Mouse (Mus musculus) large intestine, adult 2 months (tissue): ENCODE measurements at regions not wholly inside any gene's neighbourhood (a gene's known extent, or its start where the extent isn't known, plus 50 kb on each side); places are given as distances from the start of the nearest gene placed in this dataset.
"Not testable (repeated sequence)": the region's sequence is repeated elsewhere in the genome, so short reads cannot be mapped to it uniquely, and the experiment has no call there.

Experiments used
- DNase-seq: peaks from one replicate; pipeline ENCODE4 v3.0.0-alpha.2; 2012; ENCODE audit warnings: low read depth, low spot score
- WGBS: fragments of 180-500 bp; shearing (Covaris S2); methylation state at CpG from one replicate; pipeline ENCODE4 v1.1.7; 2018; 5-methylcytosine and 5-hydroxymethylcytosine counted together

DNA sequence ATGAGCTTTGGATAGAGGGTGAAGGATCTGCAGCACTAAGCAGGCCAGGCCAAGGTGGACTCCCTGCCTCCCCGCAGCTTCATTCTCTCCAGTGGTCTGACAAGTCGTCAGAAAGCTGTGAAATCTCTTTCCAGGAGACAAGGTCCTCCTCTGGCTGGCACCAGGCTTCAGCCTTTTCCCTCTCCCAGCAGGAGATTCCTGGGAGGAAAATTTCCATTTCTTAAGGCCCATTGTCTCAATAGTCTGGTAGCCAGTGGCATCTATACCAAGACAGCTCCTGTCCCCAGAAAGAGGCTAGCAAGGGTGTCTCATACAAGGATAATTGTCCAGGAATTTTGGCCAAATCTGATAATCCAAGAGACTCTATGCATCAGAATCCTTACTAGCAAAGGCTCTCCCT is 133.0 kb upstream of the Bcor start:
- WGBS, result 62% methylated on average over 2 of the region's 2 CpGs
- DNase-seq, result no peak

GRCm38 (mm10) chrX:12294452-12294851 is 134.3 kb upstream of the Bcor start:
- no peak for DNase-seq
- 76% methylated on average over 9 of the region's 9 CpGs for whole genome bisulfite sequencing

DNA sequence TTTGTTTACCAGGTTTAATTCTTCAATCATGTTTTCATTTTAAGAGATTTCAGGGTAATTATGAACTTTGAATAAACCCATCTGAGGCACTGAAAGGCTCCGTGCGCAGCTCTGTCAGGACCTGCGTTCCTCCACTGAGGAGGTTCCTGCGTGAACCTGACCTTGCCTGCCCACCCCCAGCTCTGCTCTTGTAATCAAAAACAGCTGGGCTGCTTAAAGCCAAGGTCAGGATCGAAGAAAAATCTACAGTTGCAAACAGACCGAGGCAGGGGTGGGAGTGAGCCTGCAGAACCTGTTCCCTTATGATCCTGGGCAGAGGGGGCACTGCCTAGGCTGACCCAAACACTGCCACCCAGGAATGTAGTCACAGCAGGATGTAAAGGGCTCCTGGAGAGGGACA is 134.8 kb upstream of the Bcor start:
- WGBS, result 55% methylated on average over 6 of the region's 6 CpGs
- no peak for DNase-seq

GRCm38 (mm10) chrX:12296264-12297053 is 136.3 kb upstream of the Bcor start:
- 83% methylated on average over 9 of the region's 9 CpGs for WGBS

DNA sequence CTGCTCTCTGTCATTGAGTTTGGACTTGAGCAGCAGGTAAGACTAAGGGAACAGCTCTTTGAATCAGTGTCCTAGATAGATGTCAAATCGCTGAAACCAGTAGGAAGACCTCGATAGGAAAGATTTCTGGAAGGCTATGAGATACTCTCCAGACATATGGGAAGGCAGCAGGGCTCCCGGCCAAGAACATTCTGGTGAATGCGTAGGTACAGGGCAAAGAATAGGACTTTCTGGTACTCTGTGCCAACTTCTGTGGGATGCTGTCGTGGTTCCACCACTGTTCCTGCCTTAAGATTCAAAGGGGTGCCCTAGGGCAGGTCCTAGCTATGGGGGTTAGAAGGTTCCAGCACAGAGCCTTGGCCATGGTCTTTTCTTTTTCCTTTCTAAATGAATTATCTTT is 138.5 kb upstream of the Bcor start:
- 84% methylated on average over 5 of the region's 5 CpGs for WGBS
- no peak for DNase-seq

More at GRCm38 (mm10) chrX:12296264-12297053, 136.3 kb upstream of the Bcor start:
- no peak for DNase-seq

DNA sequence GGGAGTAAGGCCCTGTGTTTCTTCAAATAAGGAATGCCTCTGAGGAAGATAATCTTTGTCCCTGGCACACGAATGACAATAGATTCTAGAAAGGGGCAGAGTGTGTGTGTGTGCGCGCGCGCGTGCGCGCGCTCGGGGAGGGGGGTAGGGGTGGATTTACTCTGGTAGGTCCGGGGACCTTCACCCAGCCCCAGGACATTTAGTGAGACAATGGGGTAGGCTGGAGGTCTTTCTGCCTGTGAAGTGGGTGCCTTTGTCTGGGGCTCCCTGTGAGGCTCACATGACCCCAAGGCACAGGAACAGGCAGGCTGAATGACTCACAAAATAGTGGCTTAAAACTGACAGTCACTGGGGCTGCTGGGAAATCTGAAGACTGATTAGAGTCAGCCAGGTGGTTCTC is 139.1 kb upstream of the Bcor start:
- DNase-seq, result no peak
- WGBS, result 89% methylated on average over 11 of the region's 11 CpGs

DNA sequence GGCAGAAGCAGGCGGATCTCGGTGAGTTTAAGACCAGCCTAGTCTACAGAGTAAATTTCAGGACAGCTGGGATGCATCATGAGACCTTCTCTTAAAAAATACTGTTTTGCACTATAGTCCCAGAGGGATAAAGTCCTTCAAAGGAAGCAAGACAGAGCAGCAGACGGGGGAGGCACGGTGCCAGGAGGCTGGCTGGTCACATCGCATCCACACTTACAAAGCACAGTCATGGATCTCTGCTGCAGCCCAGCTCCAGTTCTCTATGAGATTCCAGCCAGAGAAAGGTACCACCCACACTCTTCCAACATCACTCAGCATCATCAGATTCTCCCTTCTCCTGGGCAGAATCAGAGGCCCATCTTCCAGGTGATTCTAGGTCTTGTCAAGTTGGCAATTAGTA is 144.5 kb upstream of the Bcor start:
- DNase-seq, result no peak
- WGBS, result 61% methylated on average over 5 of the region's 5 CpGs

DNA sequence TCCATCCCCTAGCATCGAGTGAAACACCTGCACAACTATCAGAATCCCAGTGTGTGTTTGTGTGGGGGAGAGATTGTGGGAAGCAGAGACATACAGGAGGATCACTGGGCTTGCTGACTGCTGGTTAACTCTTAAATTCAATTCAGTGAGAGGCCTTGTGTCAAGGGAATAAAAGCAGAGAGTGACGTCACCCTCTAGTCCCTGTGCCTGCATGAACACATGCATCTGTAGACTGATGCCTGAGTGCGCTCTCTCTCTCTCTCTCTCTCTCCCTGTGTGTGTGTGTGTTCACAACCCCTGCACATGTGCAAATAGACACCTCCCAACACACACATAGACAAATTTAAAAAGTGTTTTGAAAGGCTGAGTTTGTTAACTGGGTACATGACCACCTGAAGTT is 146.8 kb upstream of the Bcor start:
- 80% methylated on average over 3 of the region's 3 CpGs for WGBS
- DNase-seq, result no peak

GRCm38 (mm10) chrX:12312534-12312933 is 152.4 kb upstream of the Bcor start:
- no peak for DNase-seq
- 44% methylated on average over 5 of the region's 5 CpGs for WGBS

DNA sequence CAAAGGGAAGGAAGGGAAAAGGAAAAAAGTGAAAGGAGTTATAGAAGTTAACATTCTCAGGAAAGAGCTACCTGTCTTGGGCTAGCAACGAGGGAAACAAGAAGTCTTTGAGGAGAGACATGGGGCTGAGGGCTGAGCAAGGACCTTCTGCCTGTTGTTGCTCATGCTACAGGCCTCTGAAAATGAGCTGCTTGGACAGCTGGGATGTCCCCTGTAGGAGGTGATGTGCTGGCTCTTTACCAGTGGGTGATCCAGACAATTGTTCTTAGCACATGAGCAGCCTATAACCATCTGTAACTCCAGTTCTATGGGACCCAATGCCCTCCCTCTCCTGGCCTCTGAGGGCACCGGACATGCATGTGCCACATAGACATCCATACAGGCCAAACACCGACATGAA is 155.5 kb upstream of the Bcor start:
- no peak for DNase-seq
- 79% methylated on average over 3 of the region's 3 CpGs for WGBS

DNA sequence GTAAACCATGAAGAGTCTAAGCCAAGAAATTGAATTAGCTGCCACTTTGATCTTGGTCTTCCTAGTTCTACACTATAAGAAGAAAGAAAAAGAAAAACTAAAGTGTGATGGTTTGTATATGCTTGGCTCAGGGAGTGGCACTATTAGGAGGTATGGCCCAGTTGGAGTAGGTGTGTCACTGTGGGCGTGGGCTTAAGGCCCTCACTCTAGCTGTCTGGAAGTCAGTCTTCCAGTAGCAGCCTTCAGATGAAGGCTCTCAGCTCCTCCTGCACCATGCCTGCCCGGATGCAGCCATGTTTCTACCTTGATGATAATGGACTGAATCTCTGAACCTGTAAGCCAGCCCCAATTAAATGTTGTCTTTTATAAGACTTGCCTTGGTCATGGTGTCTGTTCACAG is 157.3 kb upstream of the Bcor start:
- not testable (repeated sequence) for DNase-seq

DNA sequence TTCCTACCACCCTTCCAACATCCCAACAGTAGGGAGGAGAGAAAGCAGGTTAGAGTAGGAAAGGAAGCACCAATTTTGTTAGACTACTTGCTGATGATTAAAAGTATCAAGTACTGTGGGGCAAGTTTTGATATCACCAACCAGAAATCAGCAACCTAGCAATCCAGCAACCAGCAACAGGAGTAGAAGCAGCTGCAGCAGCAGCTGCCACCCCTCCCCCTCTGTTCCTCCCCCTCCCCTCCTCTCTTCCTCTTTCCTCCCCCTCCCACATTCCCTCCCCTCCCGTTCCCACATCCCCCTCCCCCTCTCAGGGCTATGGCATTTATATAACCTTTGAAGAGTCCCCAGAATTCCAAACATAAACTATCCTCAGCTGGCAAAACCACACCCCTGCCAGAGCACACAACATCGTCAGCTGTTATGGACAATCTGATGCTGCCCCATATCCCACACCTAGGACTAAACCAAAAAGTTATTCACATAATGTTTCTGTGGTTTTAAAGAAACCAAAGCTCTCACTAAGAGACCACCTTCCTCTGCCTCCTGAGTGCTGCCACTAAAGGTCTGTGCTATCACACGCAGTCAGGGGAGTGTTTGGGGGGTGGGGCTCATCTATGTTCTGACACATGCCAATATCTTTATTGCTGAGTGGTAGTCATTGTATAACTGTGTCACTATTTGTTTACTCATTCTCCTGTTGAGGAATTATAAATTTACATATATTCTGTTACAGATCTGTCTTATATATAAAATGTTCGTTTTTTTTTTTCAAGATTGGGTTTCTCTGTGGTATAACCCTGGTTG is 158.9 kb upstream of the Bcor start:
- WGBS, result 32% methylated on average over 3 of the region's 4 CpGs
- DNase-seq, result no peak

More for the DNA sequence above, 157.3 kb upstream of the Bcor start:
- WGBS, result 86% methylated on average over 2 of the region's 2 CpGs

DNA sequence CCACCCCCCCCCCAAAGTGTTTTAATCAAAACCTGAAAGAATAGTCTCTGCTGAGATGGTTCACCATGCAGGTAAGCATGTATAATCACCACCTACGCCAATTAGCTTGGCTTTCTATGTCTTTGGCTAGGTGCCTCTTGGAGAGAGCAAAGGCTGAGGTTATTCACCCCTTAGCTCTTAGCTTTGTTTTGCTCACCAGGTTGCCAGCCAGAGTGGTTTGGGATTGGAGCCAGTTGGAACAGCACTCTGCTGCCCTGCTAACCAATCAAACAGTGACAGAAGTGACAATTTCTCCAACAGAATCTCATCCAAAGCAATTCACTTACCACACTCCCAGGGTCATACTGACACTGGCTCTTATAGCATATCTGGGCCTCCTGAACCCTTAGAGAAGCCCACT is 162.3 kb upstream of the Bcor start:
- WGBS, result 52% methylated on average over 1 of the region's 1 CpGs
- DNase-seq, result no peak

- 57% methylated on average over 3 of the region's 3 CpGs for WGBS
- no peak for DNase-seq
Observed at GRCm38 (mm10) chrX:12323268-12323667, 163.1 kb upstream of the Bcor start.

- WGBS, result 36% methylated on average over 6 of the region's 6 CpGs
- no peak for DNase-seq
Observed at GRCm38 (mm10) chrX:12323812-12324211, 163.7 kb upstream of the Bcor start.

- DNase-seq, result no peak
Observed at GRCm38 (mm10) chrX:12327464-12327863, 167.3 kb upstream of the Bcor start.

DNA sequence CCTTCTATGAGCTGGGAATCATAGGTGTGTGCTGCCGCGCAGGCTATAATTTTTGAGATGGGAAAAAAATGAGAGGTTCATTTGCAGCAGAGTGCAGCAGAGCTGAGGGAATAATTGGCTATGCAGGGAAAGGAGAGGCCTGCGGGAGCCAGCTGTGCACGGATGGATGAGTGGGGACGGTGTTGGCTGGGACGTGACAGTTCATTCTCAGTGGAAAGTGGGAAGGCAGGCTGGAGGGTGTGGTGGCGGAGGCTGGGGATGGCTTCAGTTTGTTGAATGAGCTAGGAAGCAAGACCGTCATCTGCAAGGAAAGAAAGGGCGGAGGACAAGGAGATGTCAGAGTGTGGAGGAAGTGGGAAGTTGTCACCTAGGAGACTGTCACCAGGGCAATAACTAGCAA is 180.4 kb upstream of the Bcor start:
- WGBS, result 80% methylated on average over 9 of the region's 9 CpGs
- DNase-seq, result no peak

More at GRCm38 (mm10) chrX:12327464-12327863, 167.3 kb upstream of the Bcor start:
- WGBS, result 47% methylated on average over 4 of the region's 4 CpGs

DNA sequence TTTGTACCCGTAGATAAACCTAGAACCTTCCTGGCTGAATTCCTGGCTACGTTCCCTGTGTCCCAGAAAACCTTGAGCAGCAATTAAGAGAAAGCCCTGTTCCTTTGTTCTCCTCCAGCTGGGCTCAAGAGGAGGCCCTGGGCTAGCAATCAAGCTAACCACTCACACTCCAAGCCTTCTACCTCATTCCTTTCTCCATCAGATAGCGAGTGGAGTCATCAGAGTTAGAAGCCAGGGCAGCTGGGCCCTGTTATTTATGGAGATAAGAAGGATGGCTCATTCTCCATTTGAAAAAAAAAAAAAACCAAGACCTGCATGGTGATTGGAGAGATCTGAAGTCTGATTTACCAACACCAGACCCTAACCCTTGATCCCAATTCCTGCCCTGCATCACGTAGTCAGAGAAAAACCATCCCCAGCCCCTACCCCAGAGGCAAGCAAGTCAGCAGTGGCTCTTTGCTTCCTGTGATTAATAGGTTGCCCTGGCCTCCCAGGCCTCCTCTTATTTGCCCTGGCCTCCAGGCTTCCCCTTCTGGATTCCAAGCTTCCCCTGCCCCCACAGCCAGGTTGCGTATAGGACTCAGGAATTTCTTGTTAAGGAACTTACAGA is 181.3 kb upstream of the Bcor start:
- no peak for DNase-seq
- WGBS, result 79% methylated on average over 5 of the region's 5 CpGs

- 58% methylated on average over 12 of the region's 12 CpGs for WGBS
Observed at GRCm38 (mm10) chrX:12344805-12345555, 184.8 kb upstream of the Bcor start.

DNA sequence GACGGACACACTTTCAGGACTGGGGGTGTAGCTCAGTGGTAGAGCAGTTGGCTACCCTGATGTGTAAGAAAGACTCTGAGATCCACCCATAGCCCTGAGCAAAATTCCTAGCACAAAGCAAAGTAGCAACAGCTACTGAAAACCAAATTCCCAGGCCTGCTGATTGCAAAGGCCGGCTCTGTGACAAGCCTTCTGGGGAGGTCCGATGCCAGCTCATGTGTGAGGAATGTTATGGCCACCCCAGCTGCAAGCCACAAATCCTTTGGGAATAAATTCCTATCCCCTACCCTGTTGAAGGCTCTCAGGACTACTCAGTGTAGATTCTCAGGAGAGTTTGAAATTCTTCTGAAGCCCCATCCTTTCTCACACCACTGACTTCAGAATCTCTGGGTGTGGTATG is 186.7 kb upstream of the Bcor start:
- 88% methylated on average over 3 of the region's 3 CpGs for WGBS
- DNase-seq, result no peak

More at GRCm38 (mm10) chrX:12344805-12345555, 184.8 kb upstream of the Bcor start:
- no peak for DNase-seq
